Mouse (Mus musculus) frontal cortex, postnatal 25 days (tissue): ENCODE data around the gene Sap30l.
"Not testable (repeated sequence)": the region's sequence is repeated elsewhere in the genome, so short reads cannot be mapped to it uniquely, and the experiment has no call there.

Source experiments
- DNase-seq, 2 experiments: peaks; one replicate each; pipeline ENCODE4 v3.0.0; 2022; ENCODE audit warnings: low spot score in 2 of 2

Sap30l gene

DNA sequence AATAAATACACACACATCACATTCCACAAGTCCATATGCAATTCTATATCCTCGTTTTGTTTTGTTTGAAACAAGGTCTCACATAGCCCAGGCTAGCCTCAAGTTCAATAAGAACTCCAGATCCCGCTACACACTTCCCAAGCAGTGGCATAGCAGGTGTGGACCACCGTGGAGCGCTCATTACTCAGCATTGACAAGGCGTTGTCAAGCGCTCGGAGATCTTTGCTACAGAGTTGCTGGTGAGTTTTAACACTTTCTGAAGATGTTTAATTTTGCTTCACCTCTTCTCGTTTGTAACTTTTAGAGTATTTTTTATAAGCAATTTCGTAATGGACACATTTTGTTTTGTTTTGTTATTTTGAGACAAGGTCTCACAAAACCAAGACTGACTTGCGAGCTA lies 2.0 kb upstream of the Sap30l start:
- DNase-seq: no peak

DNA sequence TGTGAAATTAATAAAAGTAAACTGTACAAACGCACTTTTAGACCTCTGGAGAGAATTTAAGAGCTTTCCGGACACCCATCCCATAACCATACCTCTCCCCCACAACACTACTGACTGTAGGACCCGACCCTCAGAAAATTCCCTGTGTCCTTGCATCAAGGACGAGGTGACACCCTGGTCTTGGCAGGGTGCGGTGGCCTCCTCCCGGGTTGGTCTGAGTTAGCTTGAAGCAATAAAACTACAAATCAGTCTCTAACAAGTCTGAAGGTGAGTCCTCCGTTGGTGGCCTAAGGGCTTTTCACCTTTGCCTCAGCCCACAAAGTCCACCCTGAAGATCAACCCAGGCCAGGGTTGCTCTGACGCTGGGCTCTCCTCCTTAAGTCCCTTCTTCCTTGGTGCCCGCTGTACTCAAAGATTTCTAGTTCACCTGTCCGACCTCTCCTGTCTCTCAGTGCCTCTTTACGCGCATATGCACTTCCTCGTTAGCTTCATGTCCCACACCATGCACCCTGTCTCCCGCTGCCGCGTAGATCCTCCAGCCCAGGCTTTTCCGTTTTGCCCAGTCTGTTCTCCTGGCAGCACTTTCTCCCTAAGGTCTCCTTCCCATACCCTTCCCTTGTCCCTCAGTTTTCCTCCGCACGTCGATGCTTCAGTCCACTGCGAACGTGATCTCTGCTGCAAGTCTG lies 1.0 kb upstream of the Sap30l start:
- no peak for DNase-seq

DNA sequence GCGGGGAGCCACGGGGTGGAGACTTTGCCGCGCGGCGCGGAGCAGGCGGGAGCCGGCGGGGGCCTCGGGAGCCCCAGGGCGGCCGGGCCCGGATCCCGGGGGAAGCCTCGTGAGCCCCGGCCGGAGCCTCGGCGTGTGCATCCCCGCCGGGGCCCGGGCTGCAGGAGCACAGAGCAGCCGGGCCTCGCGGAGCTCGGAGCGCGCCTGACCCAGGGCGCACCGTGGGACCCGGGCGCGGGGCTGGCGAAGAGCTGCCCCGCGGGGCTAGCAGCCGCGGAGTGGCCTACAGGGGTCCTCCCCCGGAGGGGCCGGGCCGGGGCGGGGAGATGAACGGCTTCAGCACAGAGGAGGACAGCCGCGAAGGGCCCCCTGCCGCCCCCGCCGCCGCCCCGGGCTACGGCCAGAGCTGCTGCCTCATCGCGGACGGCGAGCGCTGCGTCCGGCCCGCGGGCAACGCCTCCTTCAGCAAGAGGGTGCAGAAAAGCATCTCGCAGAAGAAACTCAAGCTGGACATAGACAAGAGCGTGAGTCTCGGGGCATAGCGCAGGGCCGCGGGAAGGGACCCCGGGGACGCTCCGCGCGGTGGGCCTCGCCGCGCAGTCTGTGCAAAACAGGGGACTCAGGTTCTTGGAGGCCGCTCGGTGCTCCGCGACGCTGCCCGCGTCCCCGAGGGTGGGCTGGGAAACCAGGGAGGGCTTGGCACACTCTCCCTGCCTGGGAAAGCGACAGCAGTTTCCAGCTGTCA lies 501 bp downstream of the Sap30l start:
- DNase-seq: peak; percentile 13 to 16

DNA sequence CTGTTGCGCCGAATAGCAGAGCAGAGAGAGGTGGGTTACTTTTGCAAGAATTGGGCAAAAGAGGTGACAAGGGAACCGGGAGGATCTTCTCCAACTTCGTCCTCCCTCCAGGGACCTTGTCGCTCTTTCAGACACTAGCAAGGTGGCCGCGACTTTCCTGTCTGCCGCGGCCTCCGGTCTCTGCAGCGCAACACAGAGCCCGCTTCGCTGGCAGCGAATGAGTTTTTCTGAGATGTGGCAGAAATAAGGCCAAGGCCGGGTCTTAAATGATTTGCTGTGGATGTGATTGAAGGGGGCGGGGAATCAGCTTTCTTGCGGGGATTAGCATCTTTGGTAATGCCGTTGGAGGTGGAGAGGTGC lies 1.1 kb downstream of the Sap30l start:
- no peak for DNase-seq

DNA sequence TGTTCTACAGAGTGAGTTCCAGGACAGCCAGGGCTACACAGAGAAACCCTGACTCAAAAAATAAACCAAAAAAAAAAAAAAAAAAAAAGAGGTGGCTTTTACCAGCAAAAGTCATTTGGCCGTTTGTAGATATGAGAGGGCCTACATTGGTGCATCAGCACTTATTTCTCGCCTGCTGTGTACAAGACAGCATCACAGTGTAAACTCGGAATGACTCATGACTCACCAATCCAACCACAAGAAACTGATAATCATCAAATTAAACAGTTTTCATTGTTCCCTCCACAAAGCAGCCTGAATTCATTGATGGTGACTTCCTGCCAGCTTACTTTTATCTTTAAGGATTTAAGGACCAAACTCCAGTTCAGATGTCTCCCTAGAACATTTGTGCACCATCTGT lies 3.6 kb downstream of the Sap30l start:
- no peak for DNase-seq

DNA sequence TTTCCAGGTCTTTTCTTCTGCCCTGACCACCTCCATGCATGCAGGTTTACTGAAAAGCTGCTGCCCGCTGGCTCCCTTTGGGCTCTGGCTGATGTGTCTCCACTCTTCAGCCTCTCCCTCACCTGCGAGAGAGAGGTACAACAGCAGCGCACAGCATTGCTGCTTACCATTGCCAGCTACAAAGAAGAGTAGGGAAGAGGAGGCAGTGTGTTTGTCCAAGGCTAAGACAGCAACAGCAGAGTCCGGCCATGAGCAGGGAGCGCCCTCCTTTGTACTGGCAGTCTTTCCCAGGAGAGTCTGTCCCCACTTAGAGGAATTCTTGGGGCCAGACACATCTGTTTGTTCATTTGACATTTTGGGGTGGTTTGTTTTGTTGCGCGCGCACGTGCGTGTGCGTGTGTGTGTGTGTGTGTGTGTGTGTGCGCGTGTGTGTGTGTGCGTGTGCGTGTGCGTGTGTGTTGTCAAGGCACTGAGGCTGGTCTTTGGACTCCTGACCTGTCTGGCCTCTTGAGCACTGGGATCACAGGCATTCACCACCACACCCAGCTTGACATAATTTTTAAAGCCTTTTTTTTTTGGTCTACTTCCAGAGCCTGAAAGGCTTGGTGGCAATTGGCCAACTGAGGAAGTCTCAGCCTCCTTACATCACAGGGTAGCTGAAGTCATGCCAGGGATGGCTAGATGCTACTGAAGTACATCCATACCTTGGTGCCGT lies 7.7 kb downstream of the Sap30l start:
- no peak for DNase-seq

DNA sequence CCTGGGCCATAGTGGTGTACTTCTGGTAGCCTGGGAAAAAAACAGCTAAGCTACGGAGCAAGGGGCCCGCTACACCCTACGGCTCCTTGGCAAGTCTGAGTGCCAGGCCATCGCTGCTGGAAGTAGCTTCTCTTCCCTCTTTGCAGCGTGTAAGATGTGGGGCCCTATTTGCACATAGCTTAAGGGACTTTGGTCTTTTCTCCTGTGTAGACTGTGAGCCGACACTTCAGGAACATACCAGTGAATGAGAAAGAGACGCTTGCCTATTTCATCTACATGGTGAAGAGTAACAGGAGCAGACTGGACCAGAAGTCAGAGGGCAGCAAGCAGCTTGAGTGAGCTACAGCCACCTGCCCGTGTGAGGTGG lies 8.3 kb downstream of the Sap30l start:
- no peak for DNase-seq

DNA sequence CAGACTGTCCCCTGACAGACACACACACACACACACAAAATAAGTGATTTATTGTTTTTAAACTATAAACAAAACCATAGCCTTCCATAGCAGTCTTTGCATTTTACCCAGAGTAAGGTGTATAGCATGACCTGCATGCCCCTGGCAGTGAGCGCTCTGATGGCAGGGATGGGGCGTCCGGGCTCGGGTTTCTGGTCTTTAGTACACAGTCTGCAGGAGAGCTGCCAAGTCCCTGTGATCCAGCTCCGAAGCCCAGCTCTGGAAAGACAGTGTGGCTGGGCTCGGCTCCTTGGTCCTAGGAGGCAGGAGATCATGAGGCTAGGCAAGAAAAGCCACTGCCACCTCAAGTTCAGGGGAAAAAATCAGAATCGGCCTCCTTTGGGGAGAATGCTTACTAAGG lies 9.6 kb downstream of the Sap30l start:
- DNase-seq: no peak

DNA sequence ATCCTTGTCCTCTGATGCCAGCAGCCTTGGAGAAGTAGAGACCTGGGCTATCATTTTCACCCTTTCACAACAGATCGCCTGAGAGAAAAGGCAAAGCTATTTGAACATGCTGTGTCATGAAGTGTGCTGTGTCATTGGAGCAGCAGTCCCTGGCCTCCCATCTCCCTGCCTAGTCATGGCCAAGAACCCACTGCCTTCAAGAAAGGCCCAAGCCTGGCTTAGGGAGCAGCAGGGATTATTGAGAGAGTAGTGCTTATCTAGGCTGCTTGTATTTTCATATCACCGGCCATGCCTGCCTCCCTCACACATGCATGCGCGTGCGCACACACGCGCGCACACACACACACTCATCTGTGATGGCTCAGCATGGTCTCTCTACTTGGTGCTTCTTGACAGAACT lies 10.8 kb downstream of the Sap30l start:
- DNase-seq: no peak

DNA sequence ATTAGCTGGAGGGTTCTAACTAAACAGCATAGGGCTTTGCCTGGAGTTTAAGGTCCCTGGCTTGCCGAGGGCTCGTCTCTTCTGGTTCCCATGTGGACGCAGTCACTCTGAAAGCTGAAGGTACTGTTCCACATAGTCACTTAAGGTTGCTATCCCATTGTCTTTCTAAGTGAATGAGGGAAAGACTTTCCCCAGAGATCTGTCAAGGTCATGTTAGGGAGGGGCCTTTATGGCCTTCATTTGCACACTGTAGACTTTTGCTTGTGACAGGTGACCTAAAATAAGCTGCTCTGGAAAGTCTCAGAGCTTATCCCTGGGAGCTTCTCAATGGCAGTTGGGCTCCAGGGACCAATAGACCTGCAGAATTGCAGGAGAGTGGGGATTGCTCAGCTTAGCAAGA lies 12.2 kb downstream of the Sap30l start:
- no peak for DNase-seq

DNA sequence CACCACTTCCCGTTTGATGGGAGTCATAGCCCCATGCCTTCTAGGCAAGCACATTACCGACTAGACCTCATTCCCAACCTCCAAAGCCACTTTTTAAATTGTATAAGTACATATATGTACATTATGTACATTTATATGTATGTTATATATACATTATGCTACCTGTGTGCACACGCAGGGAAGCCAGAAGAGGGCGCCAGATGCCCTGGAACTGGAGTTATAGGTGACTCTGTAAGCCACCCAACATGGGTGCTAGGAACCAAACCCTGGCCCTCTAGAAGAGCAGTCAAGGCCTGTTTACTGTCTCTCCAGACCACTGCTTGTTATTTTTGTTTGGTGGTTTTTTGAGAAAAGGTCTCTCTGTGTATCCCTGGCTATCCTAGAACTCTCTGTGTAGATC lies 16.8 kb downstream of the Sap30l start:
- DNase-seq: no peak

DNA sequence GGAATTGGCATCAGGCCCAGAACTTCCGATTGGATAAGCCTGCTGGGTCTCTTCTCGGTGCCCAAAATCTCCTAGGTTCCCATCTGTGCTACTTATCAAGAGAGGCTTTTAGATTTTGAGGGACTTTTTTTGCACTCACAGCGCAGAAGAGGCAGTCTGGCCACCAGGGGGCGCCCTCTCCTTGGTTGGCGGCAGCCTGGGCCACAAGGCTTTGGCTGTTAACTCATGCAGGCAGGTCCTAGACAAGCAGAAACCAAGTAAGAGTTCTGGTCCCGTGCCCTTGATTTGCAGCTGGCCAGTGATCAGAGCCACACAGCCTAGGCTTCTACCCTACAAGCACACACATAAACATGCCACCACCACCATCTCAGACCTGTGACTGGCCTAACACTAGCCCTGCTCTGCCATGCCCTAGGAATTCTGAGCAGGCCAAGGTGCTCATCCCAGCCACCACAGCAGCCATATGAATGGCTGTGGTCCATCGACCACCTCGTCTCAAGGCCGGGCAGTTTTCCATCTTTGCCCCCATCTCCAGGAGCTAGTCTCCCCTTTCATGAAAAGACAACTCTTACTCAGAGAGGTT lies 18.7 kb downstream of the Sap30l start:
- peak; percentile 64 to 69 for DNase-seq

DNA sequence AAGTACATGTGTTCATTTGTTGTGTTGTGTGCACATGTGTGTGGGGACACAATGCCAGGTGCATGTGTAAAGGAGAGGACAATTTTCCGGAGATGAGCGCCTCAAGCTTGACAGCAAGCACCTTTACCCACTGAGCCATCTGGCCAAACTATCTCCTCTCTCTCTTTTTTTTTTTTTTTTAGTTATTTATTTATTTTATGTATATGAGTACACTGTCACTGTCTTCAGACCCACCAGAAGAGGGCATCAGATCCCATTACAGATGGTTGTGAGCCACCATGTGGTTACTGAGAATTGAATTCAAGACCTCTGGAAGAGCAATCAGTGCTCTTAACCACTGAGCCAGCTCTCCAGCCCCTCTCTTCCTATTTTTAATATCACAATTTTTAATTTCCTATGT lies 21.7 kb downstream of the Sap30l start:
- not testable (repeated sequence) for DNase-seq

DNA sequence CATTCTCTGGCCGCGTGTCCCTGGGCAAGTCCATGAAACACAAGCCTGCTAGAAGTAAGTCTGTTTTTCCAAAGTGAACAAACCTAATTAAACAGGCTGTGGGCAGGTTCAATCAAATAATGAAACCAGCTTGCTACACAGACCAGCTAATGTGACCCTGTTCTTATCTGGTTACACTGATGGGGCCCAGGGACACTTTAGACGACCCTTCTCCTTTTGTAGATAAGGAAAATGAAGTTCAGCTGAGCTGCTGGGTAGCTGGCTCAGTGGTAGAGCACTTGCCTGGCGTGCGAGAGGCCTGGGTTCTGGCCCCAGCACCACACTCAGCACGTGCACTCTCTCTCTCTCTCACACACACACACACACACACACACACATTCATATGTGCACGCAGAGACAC lies 22.3 kb downstream of the Sap30l start:
- no peak for DNase-seq

DNA sequence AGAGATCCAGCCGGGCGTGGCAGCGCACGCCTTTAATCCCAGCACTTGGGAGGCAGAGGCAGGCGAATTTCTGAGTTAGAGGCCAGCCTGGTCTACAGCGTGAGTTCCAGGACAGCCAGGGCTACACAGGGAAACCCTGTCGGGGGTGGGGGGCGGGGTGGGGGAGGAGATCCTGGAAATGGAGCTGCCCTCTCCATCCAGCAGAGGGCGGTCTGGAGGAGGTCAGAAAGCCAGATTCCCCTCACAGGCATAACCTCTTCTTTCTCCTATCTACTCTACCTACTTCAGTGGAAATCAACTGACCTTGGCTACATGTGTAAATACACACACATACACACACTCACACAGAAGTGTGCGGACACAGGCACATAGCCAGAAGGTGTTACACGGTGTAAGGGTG lies 23.8 kb downstream of the Sap30l start:
- DNase-seq: not testable (repeated sequence)

DNA sequence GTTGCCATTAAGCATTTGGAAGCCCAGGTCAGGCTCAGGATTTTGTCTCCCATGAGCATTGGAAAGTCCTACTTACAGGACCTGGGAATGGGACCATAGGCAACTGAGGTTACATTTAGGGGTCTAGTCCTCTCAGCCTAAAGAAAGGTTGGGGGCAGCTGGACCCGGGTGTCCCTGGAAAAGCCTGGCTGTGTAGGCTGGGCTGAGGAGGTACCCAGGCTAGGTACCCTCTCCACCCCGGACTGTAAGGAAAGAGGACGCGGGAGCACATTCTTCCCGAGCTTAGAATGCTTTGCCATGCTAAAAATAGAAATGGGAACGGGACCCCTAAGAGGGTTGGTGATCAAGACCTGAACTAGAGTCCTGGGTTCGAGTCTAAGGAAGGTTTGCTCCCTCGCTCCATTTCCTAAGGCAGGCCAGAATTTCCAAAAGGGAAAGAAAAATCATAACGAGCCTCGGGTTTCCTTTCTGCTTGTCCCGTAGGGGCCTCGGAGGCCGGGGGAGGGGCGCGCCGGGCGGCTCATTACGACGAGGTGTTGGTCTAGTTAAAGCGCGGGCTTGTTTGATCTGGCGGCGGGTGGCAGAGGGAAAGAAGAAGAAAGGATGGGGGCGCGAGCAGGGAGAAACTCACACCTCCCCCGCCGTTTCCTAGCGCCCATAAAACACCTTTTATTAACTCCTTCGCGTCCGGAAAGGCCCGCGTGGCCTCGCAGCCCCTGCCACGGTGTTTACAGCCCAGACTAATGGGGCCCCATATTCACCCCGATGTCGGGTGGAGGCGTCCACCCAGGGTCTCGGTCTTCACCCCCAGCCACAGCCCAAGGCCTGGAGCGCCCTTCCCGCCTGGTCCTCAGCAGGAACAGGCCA lies 25.8 kb downstream of the Sap30l start:
- no peak for DNase-seq

DNA sequence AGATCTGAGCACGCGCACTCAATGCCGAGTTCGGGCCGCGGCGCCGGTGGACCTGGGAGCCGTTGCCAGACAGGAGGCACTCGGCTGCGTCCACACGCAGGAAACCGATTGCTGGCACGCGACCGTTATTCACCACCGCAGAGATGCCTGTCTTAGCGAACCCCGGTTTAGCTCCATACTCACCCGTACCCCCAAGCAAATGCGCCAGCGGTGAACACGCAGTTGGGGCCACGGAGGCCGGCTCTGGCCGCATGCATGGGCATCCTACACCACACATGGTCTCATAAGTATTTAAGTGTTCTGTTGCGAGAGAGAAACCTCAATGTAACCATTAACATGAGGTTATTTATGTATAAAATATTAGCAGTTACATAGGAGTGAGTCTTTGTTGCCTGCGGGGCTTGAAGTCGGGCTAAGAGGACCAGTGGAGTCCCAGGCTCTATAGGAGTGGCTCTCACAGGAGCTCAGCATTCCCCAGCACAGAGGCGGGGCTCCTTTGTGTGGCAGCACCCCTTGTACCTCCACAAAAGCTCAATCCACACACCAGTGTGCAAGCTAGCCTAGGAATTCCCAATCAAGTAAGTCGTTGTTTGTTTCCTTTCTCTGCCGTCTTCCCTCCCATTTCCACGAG lies 26.6 kb downstream of the Sap30l start:
- no peak for DNase-seq

DNA sequence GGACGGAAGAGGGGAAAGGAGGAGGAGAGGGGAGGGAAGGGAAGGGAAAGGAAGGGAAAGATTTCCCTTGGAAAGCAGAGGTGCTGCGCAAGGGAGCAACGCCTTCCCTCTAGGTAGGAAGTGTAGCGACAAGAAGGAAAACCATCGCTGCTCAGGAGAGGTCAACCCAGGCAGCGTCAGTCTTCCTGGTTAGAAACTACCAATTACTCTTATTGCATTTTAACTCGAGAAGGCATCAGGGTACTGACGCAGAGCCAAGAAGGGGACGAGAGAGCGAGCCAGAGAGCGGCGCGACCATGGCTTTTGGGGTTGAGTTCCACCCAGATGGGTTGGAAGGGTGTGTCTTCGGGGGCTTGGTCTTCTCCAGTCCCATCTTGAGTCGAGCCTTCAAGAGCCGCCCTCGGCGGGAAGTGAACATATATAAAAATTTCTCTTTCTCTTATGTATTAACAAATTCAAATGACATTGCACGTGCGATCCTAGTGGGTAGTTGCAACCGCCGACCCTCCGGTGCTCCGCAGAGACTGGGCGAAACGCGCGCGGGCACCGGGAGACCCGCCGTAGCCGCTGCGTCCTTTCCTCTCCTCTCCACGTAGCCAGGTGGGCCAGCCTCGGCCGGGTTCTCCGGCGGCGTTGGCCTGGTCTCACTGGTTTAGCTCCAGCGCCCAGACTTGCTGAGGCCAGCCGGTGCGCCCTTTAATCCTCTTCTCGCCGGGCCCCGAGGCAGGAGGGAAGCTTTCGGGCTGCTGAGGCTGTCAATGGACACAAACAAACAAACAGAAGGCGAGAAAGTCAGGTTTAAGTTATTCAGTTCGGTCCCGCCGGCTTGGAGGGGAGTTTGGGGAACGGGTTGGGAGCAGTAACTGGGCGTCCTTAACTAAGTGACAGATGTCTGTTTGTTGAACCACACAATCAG lies 27.8 kb downstream of the Sap30l start:
- DNase-seq: no peak

DNA sequence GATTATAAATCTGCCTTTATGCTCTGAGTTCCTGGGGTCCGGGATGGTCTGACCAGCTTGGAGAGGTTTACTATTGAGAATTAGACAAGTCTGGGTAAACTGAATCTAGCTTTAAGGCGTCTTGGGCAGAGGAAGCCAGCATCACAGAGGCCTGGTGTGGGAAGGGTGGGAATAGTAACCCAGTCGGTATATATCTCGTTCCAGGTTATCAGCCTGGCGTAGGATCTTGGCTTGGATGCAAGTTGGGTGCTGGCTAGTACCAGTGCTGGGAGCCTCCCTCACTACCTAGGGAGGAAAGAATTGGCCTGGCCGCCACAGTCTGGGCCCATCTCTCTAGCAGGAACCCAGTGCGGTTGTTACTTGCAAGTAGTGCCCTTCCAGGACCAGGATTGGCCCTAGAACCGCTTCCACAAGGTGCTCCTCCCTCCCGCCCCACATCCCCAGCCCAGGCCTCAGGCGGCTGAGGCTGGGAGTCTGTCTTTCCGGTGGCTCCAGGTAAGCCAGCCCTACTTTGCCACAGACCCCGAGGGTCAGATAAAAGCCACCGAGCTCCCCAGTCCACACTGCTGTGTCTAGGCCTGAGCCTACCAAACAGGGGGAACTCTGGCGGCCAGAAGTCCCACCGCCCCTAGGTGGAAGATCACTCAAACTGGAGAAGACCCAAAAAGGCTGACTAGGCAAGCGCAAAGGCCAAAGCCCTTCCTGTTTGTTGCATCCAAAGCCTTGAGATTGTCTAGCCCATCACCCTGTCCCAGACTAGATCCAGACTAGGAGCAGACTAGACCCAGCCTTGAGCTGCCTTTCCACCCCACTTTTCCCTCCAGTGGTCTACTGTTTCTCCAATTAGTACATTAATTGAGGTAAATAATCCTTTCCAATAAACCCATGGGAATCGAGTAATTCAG lies 28.7 kb downstream of the Sap30l start:
- no peak for DNase-seq
